Mouse (Mus musculus) liver, embryonic 16.5 days (tissue): ENCODE data around the gene Trappc3. TPM values are rescaled to one million over a fixed set of nuclear protein-coding genes. Genes with fewer than 3 reads are reported as not detected.

Source experiments
- ATAC-seq: fragments of 200-750 bp; cut with Nextera tagmentation; 2 replicates; pipeline ENCODE4 v1.8.0; 2017; ENCODE audit warnings: low read depth, mild to moderate bottlenecking, moderate number of reproducible peaks, moderate library complexity
- H3K27ac ChIP-seq: fragments of 300-500 bp; sonication (generic); 2 replicates; pipeline ENCODE4 v1.5.1; 2014; ENCODE audit warnings: mild to moderate bottlenecking, low read length
- H3K27me3 ChIP-seq: fragments of 300-500 bp; sonication (generic); 2 replicates; pipeline ENCODE4 v1.6.1; 2014; ENCODE audit warnings: low read depth, low read length, mixed read lengths; ENCODE audit not compliant: control insufficient read depth, insufficient read depth
- H3K36me3 ChIP-seq: fragments of 300-500 bp; sonication (generic); 2 replicates; pipeline ENCODE4 v1.6.1; 2014; ENCODE audit warnings: mild to moderate bottlenecking; ENCODE audit not compliant: control insufficient read depth, insufficient read depth
- H3K4me1 ChIP-seq: fragments of 300-500 bp; sonication (generic); 2 replicates; pipeline ENCODE4 v1.6.1; 2014; ENCODE audit warnings: low read depth, low read length, mixed read lengths; ENCODE audit not compliant: control insufficient read depth
- H3K4me2 ChIP-seq: fragments of 300-500 bp; sonication (generic); 2 replicates; pipeline ENCODE4 v1.6.1; 2014; ENCODE audit warnings: low read depth, low read length, mixed read lengths
- H3K4me3 ChIP-seq: fragments of 300-500 bp; sonication (generic); 2 replicates; pipeline ENCODE4 v1.5.1; 2014; ENCODE audit warnings: low read depth, mild to moderate bottlenecking, low read length
- H3K9ac ChIP-seq: fragments of 300-500 bp; sonication (generic); 2 replicates; pipeline ENCODE4 v1.6.1; 2014; ENCODE audit warnings: low read depth, low read length
- H3K9me3 ChIP-seq: fragments of 300-500 bp; sonication (generic); replicated peaks from 2 replicates; pipeline ENCODE4 v1.6.1; 2016; ENCODE audit warnings: low read length; ENCODE audit not compliant: control insufficient read depth
- WGBS: fragments of 180-500 bp; shearing (Covaris S2); extraction: QIAGEN DNeasy Blood & Tissue Kit; methylation state at CpG from one replicate; pipeline ENCODE4 v1.1.7; 2014; ENCODE audit not compliant: insufficient replicate concordance; 5-methylcytosine and 5-hydroxymethylcytosine counted together
- polyA plus RNA-seq: library from polyadenylated mRNA; unstranded; fragments of >200 nt; fragmentation: Nextera tagmentation; extraction: Ambion mirVana; gene quantifications from 2 replicates; pipeline ENCODE4 v1.2.1, GENCODE M21; 2015

The Trappc3 gene
- polyA plus RNA-seq, 1 experiment from 2014 or later, result 29.3 TPM

DNA sequence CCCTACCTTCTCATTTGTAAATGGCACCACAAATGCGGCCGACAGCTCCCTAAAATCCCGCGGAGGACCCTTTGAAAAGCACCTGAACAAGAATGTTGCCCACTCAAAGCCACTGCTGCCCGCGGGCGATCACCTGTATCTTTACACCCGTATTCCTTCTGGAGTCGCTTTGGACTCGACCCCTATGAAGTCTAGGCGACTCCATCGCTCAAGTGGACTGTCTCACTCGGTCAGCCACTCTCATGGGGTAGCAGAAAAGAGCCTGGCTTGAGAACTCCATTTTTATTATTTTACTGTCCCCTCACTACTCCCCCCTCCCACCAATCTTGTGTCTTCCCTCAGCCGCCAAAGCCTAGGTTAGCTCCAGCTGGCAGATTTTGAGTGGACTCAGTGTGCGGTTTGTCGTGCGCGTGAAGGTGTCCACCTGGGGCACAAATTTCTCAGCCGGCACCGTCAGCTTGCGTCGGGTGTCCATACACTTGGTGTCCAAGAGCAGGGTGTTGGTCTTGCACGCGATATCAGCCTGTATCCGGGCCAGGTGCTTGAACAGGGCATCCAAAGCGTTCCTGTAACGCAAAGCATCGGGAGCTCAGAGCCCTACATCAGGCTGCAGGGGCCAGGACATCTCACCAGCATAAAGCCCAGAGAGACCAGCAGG, 59.9 kb downstream of the Trappc3 start:
- Histone ChIP-seq H3K9ac (peak overlapping the region; percentile 48), H3K4me2 (peak overlapping the region; percentile 86), H3K4me3 (peak overlapping the region; percentile 91), H3K27me3 (peaks cover 6% of the 10 kb centered on the region), H3K9me3 (no peaks in the 10 kb centered on the region), H3K27ac (no peak overlapping the region), H3K36me3 (peaks cover 9% of the 10 kb centered on the region), H3K4me1 (peaks cover 12% of the 10 kb centered on the region)
- 57% methylated on average over 28 of the region's 28 CpGs for WGBS
- ATAC-seq, result no peak

DNA sequence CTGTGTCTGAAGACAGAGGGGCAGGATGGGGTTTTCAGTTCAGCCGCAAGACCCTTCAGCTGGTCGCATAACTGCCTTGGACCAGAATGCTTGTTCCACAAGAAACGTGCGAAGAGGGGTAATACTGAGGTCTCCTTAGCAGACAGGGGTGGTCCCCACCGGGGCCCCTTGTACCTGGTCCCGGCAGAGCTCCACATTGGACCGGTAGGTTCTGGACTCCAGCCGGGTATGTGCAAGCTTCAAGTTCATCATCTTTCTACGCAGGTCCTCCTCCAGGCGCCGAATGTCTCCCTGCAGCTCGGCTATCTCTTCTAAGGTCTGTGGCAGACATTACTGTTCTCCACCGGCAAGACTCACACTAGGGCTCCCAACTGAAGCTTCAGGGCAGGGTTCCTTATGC, 60.5 kb downstream of the Trappc3 start:
- Histone ChIP-seq H3K9ac (no peak overlapping the region), H3K27ac (no peak overlapping the region), H3K4me2 (no peak overlapping the region), H3K36me3 (peaks cover 6% of the 10 kb centered on the region), H3K4me1 (peaks cover 12% of the 10 kb centered on the region), H3K4me3 (no peak overlapping the region), H3K9me3 (no peaks in the 10 kb centered on the region), H3K27me3 (peaks cover 6% of the 10 kb centered on the region)
- WGBS, result 86% methylated on average over 13 of the region's 13 CpGs
- ATAC-seq, result no peak

DNA sequence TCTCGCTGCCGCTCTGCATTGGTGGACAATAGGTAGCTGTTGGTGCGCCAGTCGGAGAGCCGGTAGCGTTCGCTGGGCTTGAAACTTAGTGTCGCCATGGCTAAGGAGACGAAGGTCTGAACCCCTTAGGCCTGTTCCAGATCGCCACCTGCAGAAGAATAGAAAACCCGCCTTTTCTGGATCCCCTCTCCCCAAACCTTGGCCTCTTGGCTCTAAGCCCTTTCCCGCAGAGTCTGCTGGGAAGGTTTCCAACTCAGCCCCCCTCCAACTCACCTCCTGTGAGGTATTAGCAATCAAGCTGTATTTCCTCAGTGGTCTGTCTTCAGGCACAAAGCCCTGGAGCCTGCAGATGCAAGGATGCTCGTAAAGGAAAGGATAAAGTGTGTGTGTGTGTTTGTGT, 62.7 kb downstream of the Trappc3 start:
- H3K4me3 ChIP-seq, result no peak overlapping the region
- H3K36me3 ChIP-seq, result no peaks in the 10 kb centered on the region
- H3K9ac ChIP-seq, result no peak overlapping the region
- H3K4me1 ChIP-seq, result peaks cover 12% of the 10 kb centered on the region
- H3K9me3 ChIP-seq, result no peaks in the 10 kb centered on the region
- WGBS, result 55% methylated on average over 13 of the region's 13 CpGs
- ATAC-seq, result no peak
- H3K27ac ChIP-seq, result no peak overlapping the region
- peaks cover 6% of the 10 kb centered on the region for H3K27me3 ChIP-seq
- H3K4me2 ChIP-seq, result 0 out of 2 replicates have a peak overlapping the region, but pooled peaks have one; percentile 16

DNA sequence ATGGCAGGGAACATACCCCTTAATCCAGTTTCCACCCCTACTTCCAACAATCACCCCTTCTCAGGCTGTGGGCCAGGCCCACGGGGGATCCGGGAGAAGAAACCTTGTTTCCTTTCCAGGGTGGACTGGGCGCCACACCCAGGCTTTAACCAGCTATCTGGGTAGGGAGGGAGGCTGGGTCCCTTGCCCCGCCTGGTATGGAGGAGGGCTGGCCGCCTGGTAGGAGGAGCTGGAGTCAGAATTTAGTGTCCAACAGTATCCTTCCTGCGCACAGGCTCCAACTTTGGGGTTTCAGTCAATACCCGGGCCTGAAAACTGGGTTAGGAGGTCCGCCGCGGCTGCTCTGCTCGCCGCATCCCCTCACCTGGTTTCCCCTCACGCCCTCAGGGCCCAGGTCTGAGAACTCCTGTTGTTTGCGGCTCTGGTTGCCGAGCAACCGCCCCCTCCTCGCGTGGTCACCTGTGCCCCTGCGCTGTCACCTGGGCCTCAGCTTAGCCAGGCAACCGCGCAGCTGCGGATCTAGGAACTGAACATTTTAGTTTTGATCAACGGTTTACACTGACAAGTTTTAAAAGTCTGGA, 63.2 kb downstream of the Trappc3 start, which contains the start of gene Tekt2:
TSS of gene Tekt2 (minus strand) at position 408 of the 581 bp plus-strand sequence.
- H3K4me2 ChIP-seq, result peak within 1 kb of the TSS; percentile 16; the same call in 1 of the 2 replicates
- WGBS, result 19% methylated on average over 23 of the region's 23 CpGs
- no peak for ATAC-seq

More for the DNA sequence above, 63.2 kb downstream of the Trappc3 start, which contains the start of gene Tekt2:
- H3K9ac ChIP-seq, result no peak within 1 kb of the TSS
- 0 out of 2 replicates have a peak within 1 kb of the TSS, but pooled peaks have one; percentile 7 for H3K4me3 ChIP-seq
- H3K27ac ChIP-seq, result no peak within 1 kb of the TSS
- peaks cover 6% of the 10 kb centered on the region for H3K27me3 ChIP-seq
- no peaks in the 10 kb centered on the region for H3K36me3 ChIP-seq
- H3K9me3 ChIP-seq, result no peaks in the 10 kb centered on the region
- peaks cover 10% of the 10 kb centered on the region for H3K4me1 ChIP-seq

Other genes with a start within 250 kb of the Trappc3 start
- 4.5 and 5.5 TPM in 2 replicates for gene Csf3r, start 237.8 kb upstream of the Trappc3 start, polyA plus RNA-seq
- 65.7 and 69.9 TPM in 2 replicates for gene Mrps15, start 215.4 kb upstream of the Trappc3 start, polyA plus RNA-seq
- gene Oscp1, start 203.8 kb upstream of the Trappc3 start, polyA plus RNA-seq, result 1.4 TPM in 2 replicates
- gene Lsm10, start 165.7 kb upstream of the Trappc3 start, polyA plus RNA-seq, result 23.3 and 25.3 TPM in 2 replicates
- gene Stk40, start 158.4 kb upstream of the Trappc3 start, polyA plus RNA-seq, result 12.7 and 12.9 TPM in 2 replicates
- 11.6 and 13.0 TPM in 2 replicates for gene Eva1b, start 114.6 kb upstream of the Trappc3 start, polyA plus RNA-seq
- 1.1 and 1.4 TPM in 2 replicates for gene Sh3d21, start 98.8 kb upstream of the Trappc3 start, polyA plus RNA-seq
- gene Thrap3, start 59.6 kb upstream of the Trappc3 start, polyA plus RNA-seq, result 78.1 and 78.4 TPM in 2 replicates
- gene Map7d1, start 6.0 kb upstream of the Trappc3 start, polyA plus RNA-seq, result 4.6 and 5.8 TPM in 2 replicates
- 0.57 and 0.71 TPM in 2 replicates for gene Col8a2, start 24.5 kb downstream of the Trappc3 start, polyA plus RNA-seq
- 23.7 and 26.1 TPM in 2 replicates for gene Adprhl2, start 59.4 kb downstream of the Trappc3 start, polyA plus RNA-seq
- 0.17 and 0.46 TPM in 2 replicates for gene Tekt2, start 63.4 kb downstream of the Trappc3 start, polyA plus RNA-seq
- 4.4 and 5.4 TPM in 2 replicates for gene Ago3, start 167.2 kb downstream of the Trappc3 start, polyA plus RNA-seq
- gene Ago1, start 206.3 kb downstream of the Trappc3 start, polyA plus RNA-seq, result 0.90 and 0.98 TPM in 2 replicates